Mouse (Mus musculus) embryo, embryonic 10.5 days (tissue): Measurements from ENCODE around the gene Dagla.
A peak's percentile ranks its signal among the peaks of the same experiment; 100 is the strongest.

Source experiments
- DNase-seq: peaks from one replicate; pipeline ENCODE4 v3.0.0-alpha.2; 2015; ENCODE audit warnings: low spot score

The Dagla gene

DNA sequence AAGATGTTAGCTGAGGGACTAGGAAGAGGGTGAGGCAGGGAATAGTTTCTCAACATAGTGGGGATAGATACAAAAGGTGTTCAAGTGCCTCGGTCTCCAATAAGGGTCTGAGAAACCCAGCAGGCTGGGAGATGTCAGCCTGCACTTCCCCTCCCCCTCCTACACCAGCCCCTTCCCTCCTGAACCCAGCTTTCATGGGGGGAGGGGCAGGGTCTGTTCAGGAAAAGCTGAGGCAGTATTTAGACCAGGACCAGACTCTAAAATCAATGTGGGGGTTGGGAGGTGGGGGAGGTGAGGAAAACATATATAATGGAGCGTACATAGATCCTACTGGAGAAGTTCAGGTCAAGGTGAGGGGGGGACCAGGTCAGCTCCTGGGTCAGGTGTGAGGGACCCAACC lies 65.3 kb downstream of the Dagla start:
- peak; percentile 42 for DNase-seq

- no peak for DNase-seq
These were observed 66.2 kb downstream of the Dagla start for GRCm38 (mm10) chr19:10238477-10238876.

DNA sequence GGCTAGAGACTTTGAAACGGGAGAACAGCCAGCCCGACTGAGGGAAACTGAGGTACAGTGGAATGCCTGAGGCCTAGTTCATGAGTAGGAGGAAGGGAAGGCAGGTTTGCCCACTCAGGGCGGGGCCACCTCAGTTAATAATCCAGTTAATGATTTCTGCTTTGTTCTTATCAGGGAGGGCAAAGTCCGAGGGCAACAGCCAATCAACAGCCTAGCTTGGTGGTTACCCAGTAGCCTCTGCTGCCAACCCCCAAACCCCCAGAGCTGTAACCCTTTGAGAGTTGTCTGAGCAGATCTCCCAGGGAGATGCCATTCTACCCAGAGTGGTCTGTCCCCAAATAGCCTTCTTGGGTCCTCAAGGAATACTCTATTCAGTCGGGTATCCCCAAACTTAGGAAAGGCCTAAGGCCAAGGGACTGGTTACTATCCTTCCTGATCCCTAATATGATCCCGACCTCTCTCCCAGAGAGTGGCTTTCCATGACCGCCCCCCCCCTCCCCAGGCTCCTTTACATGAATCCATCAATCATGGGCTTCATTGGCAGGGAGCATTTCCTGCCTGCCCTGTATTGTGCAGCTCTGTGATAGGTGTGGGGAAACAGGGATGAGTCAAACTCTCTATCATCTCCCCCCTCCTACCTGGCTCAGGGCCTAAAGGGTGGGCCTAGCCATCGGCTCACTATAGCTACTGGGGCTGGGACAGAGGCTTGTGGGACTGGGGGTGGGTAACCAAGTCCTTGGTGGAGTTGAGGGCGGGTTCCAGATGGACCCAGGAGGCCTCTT lies 68.7 kb downstream of the Dagla start:
- DNase-seq: no peak

DNA sequence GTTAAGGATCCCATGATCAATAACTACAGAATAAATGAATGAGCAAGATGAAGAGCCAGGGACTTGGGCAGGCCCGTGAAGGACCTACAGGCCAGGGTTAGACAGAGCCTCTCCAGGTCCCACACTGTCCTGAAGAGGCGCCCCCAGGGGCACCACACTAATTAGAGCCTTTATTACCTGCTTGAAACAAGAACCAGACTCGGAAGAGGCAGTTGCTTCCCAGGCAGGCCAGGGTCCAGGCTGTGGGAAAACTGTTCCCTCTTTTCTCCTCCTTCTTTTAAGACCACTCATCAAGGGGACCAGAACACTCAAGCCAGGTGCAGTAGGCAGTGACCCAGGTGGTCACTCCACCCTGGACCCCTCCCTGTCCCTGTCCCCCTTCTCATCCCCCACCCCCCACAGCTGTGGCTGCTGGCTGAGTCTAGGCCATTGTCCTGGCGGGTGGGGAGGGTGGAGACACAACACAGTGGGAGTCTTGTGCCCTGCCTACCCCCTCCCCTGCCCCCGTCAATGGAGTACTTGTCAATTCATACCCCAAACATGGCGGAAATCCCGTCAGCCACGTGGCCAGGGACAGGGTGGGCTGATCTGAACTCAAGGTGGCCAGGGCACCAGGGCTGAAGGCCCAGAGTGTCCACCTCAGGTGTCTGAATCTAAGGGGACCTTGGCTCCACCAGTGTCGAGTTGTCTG lies 72.2 kb downstream of the Dagla start:
- DNase-seq: no peak

DNA sequence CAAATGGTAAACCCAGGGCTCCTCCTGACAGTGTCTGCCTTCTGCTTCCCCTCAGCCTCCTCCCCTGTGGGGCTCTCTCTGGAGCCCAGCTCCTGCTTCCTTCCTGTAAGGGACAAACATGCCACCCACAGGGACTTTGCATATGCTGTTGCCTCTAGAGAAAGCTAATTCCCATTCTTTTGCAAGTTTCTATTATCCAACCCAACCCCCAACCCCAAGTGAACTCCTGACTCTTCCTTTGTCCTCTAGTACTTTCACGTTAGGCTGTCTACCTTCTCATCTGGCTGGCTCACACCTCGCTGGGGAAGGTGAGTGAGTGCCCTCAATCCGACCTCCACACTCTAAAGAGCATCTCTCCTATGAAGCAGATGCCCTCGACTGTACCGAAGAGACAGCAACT lies 72.8 kb downstream of the Dagla start:
- DNase-seq: no peak

DNA sequence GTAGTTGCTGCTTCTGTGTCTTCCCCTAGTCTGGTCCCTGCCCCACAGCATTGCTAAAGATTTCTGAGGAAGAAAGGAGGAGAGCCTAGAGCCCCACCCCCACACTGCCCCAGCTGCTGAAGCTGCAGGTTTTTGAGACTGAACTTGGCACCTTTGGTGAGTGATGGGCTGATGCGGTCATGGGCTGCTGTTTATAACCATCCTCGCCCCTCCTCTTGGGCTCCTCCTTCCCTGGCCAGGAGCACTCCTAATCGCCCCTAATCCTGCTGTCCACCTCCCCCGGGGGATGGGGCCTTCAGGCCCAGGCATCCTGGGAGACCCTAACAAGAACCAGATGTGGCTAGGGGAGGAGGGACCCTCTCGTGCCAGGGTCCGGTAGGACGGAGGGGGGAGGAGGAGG lies 73.7 kb downstream of the Dagla start:
- DNase-seq: peak; percentile 70

GRCm38 (mm10) chr19:10225767-10226166 lies 78.9 kb downstream of the Dagla start:
- no peak for DNase-seq

DNA sequence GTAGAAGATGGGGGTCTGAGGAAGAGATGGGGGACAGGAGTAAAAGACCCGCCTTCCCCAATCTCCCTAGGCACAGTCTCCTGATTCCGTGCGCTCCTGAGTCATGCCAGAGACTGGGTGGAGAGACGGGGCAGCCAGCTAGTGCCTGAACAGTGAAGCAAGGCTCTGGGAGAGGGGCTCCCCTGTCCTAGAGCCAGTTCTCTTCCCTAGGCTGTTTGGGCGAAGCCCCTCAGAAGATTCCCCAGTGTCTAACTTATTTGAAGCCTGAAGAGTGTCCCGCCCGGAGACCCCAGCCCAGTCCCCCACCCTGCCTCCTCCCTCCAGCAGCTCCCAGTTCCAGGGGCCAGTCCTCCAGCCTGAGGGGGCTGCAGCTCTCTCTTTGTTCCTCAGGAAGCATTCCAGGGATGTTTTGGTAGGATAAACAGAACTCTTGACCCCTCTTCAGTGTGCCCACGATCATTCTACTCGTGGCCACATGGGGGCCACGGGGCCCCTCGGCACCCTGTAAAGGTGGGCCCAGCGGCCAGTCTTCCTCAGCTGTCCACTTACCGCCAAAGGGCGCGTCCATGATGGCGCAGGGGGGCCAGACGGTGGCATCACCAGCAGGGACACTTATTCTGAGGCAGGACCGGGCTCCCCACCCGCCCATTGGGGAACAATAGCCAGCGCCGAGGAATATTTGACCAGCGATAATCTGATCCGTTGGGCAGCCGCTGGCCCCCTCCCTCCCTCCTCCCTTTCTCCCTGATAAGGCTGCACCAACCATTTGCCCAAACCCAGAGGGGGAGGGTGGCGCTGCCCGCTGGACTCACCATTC lies 79.8 kb downstream of the Dagla start:
- DNase-seq: peak; percentile 65

DNA sequence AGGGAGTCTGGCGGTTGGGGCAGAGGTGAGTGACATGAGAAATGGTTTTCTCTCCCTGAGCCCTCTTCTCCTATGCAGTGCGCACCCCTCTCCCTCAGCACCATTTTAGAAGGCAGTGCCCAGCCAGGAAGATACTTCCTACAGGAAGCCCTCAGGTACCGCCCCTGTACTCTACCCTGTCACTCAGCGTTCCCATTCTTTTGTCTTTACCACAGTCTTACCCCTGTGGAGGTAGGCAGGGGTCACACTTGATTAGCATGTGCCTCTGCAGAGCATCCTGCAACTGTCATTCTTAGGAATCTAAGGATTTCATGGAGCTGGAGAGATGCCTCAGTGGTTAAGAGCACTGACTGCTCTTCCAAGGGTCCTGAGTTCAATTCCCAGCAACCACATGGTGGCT lies 81.1 kb downstream of the Dagla start:
- DNase-seq: no peak

GRCm38 (mm10) chr19:10222656-10223055 lies 82.0 kb downstream of the Dagla start:
- no peak for DNase-seq

- peak; percentile 68 for DNase-seq
These were observed 83.1 kb downstream of the Dagla start for GRCm38 (mm10) chr19:10221585-10221984.

- DNase-seq: no peak
These were observed 85.1 kb downstream of the Dagla start for GRCm38 (mm10) chr19:10219593-10219992.

GRCm38 (mm10) chr19:10219108-10219507 lies 85.6 kb downstream of the Dagla start:
- DNase-seq: peak; percentile 84

- DNase-seq: no peak
These were observed 88.6 kb downstream of the Dagla start for GRCm38 (mm10) chr19:10216101-10216500.

DNA sequence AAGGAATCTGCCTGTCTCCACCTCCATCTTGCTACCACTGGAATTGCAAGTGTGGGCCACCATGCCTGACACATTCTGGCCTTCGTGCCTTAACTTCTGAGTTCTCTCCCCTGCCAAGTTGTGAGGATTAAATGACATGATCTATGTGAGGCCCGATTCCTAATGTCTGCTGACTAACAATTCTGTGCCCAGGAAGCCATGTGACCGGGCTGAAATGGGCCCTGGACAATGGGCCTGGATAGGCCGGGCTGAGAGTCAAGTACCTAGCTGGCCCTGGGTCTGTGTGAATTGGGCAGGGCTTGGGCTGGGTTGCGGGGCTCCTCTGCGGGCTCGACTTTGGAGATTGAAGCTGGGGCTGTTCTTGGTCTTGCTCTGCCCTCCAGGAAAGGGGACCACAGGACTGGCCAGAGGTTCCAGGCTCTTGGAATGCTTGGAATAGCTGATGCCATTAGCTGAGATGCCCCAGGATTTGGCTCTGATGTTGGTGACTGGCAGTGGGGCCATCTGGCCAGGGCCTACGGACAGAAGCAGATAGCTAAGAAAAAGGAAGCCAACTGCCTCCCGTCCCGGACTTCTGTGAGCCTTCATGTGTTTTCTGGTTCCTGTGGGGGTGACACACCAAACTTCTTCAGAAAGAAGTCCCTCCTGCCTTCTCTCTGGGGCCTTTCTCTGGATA lies 90.7 kb downstream of the Dagla start:
- DNase-seq: no peak

DNA sequence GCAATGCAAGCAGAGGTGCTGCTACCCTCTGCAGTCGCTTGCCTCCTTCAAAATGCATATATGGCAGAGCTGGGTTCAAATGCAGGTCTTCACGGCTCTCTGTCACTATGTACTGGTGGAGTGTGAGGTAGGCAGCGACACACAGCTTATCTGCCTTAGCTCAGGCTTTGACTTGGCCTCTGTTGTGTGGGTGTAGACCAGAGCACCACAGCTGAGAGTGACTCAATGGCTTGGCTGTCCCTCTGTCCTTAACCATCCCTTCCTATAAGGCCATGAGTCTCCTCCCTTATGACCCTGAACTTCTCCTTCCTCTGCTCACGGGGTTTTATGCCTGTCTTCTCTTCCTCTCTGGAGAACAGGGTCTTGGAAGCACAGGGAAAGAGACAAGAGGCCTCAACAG lies 93.8 kb downstream of the Dagla start:
- no peak for DNase-seq

DNA sequence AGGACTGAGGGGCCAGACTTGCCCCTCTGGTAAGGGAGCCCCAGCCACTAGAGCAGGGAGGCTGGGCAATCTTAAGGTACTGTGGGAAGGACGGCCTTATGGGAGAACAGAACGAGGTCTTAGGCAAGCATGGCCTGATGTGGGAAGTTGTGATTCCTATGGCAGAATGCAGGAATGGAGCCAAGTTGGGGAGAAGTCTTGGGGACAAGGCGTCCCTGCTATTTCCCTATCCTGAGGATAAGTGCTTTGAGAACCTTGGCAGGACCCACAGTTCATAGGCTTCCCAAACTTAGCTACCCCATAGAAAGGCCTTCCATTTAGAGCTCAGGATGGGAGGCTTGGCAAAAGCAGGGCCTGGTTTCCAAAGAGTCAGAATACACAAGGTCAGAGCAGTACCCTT lies 95.8 kb downstream of the Dagla start:
- DNase-seq: no peak

GRCm38 (mm10) chr19:10205051-10205450 lies 99.6 kb downstream of the Dagla start:
- DNase-seq: no peak

DNA sequence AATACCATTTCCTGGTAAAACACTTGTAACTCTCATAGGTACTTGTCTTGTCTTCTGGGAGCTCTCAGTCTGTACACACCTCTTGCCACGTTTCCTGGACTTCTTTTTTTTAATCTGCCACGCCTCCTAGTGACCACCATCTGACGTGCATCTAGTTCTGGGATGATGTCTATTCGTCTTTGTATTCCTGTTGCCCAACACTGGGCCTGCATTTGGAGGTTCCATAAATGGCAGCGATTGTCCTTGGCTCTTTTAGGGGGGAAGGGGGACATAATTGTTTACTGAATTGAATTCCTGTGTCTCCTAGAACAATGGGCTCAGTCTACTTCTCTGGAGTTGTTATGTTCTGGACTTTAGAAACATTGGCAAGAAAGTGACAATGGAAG lies 100.1 kb downstream of the Dagla start:
- DNase-seq: peak; percentile 74

- peak; percentile 94 for DNase-seq
These were observed 100.6 kb downstream of the Dagla start, which contains the start of the genes Tmem258 and Fen1 for GRCm38 (mm10) chr19:10203848-10204615. TSS of gene Tmem258 (plus strand) at chr19:10204014. TSS of gene Fen1 (minus strand) at chr19:10204169.

DNA sequence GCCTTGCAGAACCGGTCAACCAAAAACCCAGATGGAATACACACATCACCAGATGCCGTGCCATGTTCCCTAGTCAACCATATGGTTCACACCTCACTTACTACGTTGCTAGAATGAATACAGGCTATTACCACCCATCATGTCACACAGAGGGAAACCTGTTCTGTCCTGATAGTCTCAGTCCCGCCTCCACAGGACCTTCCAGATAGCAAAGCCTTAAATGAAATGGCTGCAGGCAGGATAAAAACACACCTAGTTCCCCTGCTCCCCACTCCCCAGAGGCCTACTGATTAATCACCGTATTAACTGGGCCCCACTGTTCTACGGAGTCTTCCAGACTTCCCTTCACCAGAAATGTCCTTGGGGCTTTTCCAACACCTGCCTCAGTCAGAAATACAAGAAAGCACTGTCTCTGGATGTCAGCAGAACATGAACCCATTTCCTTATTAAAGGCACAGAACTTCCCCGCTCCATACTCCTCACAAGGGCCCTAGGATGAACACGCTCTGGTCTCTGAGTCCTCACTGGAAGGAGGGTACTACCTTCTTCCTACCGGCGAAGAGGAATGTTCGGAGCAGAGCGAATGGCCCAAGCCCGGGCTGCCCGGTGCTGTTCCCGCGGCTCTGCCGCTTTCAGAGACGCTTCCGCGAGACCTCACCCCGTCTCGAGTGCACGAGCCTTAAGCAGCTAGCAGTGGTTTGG lies 101.4 kb downstream of the Dagla start:
- no peak for DNase-seq
